Mouse (Mus musculus): ENCODE measurements around the gene Hoxa9.

GRCm38 (mm10) chr6:52229558-52230416, 1.1 kb downstream of the Hoxa9 start:
- no peak for TF ChIP-seq CTCF (IDR thresholded peaks at IDR 0.05; ENCODE audit: low read depth)
- no peak for TF ChIP-seq EP300 (IDR thresholded peaks at IDR 0.05; ENCODE audit: low read depth)

Data from heart, postnatal 0 days (tissue).